Mouse (Mus musculus) spleen, adult 18-20 months (tissue): Measurements from ENCODE around the gene Sgsh.
A peak's percentile ranks its signal among the peaks of the same experiment; 100 is the strongest.

ENCODE experiments used
- DNase-seq, 2 experiments: peaks; one replicate each; pipeline ENCODE4 v3.0.0; 2022; ENCODE audit warnings: mixed read lengths in 2 of 2

The Sgsh gene

DNA sequence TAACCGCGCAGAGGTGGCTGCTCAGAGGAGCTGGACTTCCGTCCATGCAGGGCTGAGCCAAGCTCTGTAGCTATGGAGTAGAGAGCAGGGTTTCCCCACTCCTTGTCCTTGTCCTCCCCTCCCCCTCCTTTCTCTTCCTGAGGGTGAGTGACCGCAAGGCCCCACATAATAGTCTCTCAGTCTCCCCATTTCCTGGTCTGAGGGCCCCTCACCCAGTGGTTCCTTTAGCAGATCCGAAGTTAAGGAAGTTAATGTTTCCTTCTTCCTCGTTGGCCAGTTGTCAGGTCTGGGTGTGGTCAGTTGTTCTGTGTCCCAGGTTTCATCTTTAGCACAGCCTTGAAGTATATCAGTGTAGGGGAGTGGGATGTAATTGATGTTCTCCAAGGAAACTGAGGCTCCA lies 20.1 kb upstream of the Sgsh start:
- no peak for DNase-seq

- DNase-seq = peak; percentile 52 to 76
Observed at GRCm38 (mm10) chr11:119363534-119364145, 8.3 kb upstream of the Sgsh start.

- no peak for DNase-seq
Observed at GRCm38 (mm10) chr11:119362769-119363533, 7.6 kb upstream of the Sgsh start.

DNA sequence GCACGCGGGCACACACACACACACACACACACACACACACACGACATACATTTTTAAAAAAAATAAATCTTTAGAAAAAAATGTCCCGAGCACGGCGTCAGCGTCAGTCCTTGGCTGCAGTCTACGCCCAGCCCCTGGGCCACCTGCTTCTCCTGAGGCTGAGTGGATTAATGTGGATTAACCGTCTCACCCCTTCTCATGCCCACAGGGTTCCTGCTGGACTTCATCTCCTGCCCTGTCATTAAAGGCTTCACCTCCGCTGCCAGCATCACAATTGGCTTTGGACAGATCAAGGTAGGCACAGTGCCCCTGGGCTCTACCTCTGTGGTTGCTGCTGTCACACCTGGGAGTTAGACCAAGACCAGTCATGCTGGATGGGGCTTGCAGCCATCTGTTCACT lies 3.8 kb upstream of the Sgsh start:
- no peak for DNase-seq

DNA sequence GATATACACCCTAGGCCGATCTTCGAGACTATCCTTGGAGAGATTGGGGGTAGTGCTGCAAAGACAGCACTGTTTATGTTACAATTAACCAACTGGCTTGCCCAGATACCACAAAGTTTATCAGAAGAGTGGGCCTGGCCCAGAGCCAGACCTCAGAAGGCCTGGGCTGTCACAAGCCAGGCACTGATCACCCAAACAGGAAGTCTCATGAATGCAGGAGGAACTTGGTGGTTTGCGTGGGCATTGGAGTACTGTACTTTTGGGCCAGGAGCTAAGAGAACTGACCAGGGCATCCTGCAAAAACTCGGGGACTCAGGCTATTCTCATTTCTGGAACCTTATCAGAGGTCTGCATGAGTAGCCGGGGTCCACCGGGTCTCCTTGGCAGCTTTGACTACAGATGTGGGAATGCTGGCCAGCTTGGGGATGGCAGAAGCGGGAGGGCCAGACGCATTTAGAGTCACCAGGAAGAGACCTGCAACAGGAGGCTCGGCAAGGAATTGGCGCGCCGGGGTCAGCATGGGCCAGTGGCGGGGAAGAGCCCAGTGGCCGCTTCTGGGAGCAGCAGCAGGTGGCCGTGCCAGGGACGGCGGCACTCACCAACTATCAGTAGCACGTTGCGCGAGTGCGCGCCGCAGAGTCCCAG lies 416 bp downstream of the Sgsh start:
- peak; percentile 68 to 70 for DNase-seq

DNA sequence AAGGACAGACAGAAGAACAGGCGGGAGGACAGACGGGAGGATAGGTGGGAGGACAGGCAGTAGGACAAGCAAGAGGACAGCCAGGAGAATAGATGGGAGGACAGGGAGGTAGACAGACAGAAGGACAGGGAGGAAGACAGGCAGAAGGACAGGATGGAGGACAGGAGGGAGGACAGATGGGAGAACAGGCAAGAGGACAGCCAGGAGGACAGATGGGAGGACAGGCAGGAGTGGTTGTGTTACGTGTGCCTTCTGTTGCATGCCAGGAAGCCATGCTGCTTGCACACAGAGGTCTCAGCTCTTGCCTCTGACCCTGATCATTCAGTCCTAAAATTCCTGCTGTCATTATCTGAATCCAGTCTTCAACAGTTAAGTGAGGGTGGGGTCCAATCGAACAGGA lies 1.4 kb downstream of the Sgsh start:
- no peak for DNase-seq

GRCm38 (mm10) chr11:119352113-119352512 lies 3.2 kb downstream of the Sgsh start:
- DNase-seq = no peak

- DNase-seq = no peak
Observed at GRCm38 (mm10) chr11:119347125-119347524, 8.2 kb downstream of the Sgsh start.

GRCm38 (mm10) chr11:119344865-119345264 lies 10.5 kb downstream of the Sgsh start:
- DNase-seq = no peak

DNA sequence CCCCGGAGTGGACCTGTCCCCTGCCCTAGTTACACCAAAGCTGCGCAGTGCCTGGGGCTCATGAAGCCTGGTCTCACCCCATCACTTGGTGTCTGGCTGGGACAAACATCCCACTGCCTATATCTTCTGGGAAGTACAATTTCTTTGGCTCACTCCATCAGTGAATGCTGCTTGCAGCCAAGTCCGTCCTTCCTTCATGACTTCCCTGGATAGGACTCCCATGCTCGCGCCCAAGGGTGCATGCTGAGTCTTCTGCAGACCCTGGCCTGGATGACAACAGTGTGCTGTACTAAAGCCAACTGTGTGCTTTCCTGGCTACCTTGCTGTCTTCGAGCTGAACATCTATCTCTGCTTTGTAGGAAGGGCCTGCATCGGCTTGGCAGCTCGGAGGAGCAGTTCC lies 11.2 kb downstream of the Sgsh start:
- no peak for DNase-seq

DNA sequence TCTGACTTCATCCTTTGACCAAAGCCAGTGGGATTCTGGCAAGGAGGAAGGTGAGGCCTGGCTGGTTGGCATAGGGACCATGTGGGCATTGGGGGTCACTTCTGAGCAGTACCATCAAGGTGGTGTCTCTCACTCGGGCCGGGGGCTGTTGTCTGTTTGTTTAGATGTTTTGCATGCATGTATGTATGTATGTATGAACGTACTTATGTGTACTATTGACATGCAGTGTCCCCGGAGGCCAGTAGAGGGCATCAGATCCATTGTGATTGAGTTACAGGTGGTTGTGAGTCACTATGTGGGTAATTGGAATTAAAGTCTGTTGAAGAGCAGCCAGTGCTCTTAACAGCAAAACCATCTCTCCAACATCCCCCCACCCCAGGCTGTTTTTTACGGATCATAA lies 15.7 kb downstream of the Sgsh start:
- peak; percentile 54 to 80 for DNase-seq

GRCm38 (mm10) chr11:119339179-119339578 lies 16.2 kb downstream of the Sgsh start:
- no peak for DNase-seq

DNA sequence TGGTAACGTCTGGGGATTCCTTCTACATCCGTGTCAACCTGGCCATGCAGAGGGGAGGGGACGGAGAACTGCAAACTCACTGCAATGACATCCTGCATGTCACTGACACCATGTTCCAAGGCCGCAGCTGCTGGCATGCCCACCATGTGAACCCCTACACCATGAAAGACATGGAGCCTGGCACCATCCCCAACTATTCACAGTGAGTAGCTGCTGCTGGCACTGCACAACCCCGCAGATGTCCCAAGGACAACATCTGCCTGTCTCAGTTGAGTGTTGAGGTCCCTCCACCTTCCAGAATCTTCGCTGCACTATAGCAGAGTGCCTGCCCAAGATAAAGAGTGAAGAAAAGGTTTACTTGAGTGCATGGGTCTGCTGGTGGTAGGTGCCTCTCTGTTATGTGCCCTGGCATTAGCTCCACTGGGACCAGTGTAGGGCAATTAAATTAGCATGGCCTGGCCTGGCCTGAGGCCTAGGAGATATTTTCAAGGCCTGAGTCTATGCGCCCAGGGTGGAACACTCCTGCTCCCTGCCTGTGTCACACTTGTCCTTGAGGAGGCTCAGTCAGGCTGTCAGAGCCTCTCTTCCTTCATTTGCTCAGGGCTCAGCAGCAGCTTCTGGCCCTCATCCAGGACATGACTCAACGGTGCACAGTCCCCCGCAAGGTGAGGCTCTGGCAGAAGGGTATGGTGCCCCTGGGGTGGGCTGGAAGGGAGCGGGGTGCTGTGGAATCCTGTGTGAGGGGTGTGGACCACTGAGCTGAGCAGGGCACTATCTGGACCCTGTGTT lies 16.9 kb downstream of the Sgsh start:
- no peak for DNase-seq

GRCm38 (mm10) chr11:119331970-119332369 lies 23.4 kb downstream of the Sgsh start:
- DNase-seq = no peak

GRCm38 (mm10) chr11:119330592-119330991 lies 24.7 kb downstream of the Sgsh start:
- DNase-seq = no peak

DNA sequence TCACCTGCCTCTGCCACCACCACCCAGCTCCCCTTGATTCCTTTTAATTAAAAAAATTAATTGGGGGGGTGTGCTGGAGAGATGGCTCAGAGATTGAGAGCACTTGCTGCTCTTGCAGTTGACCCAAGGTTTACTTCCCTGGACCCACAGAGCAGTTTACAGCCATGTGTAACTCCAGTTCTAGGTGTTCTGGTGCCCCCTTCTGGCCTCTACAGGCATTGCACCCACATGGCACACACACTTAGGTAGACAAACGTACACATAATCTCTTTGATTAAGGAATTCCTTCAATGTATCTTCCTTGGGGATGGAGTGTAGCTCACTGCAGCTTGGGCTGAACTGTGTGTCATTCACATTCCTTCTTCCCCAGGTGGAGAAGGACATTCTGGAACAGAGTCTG lies 30.3 kb downstream of the Sgsh start:
- DNase-seq = no peak

DNA sequence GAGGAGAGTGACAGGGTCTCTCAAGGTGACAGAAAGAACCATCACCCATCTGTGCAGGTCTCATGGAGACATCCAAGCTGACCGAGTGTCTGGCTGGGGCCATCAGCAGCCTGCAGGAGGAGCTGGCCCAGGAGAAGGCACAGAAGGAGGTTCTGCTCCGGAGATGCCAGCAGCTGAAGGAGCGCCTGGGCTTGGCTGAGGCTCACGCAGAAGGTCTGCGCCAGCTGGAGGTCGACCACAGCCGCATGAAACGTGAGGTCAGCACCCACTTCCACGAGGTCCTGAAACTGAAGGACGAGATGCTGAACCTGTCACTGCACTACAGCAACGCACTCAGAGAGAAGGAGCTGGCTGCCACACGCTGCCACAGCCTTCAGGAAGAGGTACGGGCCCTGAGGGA lies 32.8 kb downstream of the Sgsh start:
- no peak for DNase-seq

DNA sequence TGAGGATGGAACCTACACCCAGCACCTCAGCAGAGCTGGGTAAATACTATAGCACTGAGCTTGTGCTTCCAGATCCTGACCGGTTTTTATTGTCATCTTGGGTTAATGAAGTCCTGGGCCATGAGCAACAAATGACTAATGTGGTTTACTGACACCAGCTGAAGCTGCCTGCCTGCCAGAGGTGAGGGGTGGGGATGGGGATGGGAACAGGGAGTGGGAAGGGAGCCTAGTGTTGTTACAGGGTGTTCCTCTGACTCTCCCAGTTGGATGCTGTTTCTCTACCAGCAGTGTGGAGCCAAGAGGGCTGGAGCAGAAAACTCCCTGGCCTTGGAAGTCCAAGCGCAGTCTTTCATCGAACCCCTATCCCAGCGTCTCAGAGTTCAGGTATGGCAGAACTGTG lies 38.6 kb downstream of the Sgsh start:
- no peak for DNase-seq

- no peak for DNase-seq
Observed at GRCm38 (mm10) chr11:119314252-119314936, 40.9 kb downstream of the Sgsh start.

GRCm38 (mm10) chr11:119310621-119311020 lies 44.7 kb downstream of the Sgsh start:
- no peak for DNase-seq

DNA sequence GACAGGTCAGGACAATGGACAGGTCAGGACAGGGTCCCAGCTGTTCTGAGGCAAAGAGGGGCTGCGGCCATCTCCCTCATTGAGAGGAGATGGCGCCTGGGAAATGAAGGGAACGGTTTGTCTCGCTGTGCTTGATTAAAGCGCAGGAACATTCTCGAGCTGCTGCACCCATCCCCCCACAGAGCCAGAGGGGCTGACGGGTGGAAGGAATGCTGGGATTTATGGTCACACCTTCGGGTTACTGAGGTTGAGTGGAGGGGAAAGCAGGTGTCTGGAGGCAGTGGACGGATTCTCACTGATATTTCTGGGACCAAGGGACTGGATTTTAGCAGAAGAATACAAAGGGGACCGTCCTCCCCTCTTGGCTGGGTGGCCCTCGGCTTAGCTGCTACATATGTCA lies 47.4 kb downstream of the Sgsh start:
- no peak for DNase-seq

DNA sequence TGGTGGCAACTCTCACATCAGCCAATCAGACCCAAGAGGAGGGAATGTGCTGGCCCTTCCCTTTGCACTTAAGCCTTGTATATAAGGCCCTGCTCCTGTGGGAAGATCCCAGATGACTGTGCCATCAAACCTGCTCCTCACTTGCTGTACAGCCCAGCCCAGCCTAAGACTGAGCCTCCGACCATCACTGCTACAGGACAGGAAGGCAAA lies 47.8 kb downstream of the Sgsh start, which contains the start of gene Card14:
TSS of gene Card14 (plus strand) at position 111 of the 210 bp plus-strand sequence.
- no peak for DNase-seq
